In the genomic region with DNA sequence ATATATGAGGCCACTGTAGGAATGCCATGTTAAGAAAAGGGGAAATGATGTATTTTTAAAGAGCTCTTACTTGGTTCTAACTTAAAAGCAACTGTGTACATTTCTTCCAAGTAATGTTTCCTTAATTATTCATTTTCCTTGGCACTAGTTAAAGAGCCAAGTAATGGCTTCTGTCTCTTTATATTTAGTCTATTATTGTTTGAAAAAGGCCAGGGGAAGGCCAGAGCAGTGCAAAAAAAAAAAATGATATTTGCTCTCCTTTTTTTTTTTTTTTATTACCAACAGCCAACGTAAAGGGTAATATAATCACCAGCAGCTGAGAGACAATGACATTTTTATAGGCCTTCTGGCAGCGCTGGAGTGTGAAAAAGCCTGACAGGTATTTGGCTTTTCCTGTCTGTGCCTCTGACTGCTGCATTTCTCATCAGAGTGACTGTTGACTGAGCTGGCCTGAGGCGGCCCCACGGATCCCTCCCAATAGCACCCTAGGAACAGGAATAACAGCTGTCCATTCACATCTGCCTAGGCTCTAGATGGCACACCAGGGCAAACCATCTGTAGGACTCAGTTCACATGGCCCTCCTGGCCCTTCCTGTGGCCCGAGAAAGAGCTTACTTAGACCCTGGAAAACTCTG, we compare ENCODE assay signal across 11 mouse cellular contexts.
DNase-seq lines count a peak whose midpoint lies in the region; ATAC-seq and TF ChIP-seq lines count a peak whose summit lies in the region.
"Had no signal": no experiment of that assay in that cellular context is flagged by ENCODE, and none has a peak within 500 bp of the region (broad histone marks: within the 10 kb centered on the region; RNA-seq: fewer than 3 reads in every experiment).

No protein-coding gene starts in this region.

- no peaks in the 10 kb centered on the region for H3K79me2 ChIP-seq in C2C12 (ENCODE audit: control insufficient read depth, insufficient read depth)

- no peak for TF ChIP-seq CTCF in C2C12 (IDR thresholded peaks at IDR 0.05; ENCODE audit: control insufficient read depth, insufficient read depth, insufficient read length)

- peaks cover 19% of the 10 kb centered on the region; the same call in 1 of the 2 replicates for H3K27me3 ChIP-seq in kidney, embryonic 15.5 days
- H3K27me3 ChIP-seq in C2C12 (ENCODE audit: control insufficient read depth, insufficient read depth, insufficient read length), result no peaks in the 10 kb centered on the region
- H3K27me3 ChIP-seq in limb, embryonic 10.5 days (ENCODE audit: low read depth, poor library complexity, severe bottlenecking), result peaks cover 31% of the 10 kb centered on the region

- H3K4me2 ChIP-seq in kidney, embryonic 15.5 days, result no peak overlapping the region
- H3K4me2 ChIP-seq: liver, embryonic 13.5 days had no signal

- 5% methylated on average over 5 of the region's 5 CpGs for WGBS in kidney, embryonic 15.5 days
- WGBS in limb, embryonic 10.5 days, result 11% methylated on average over 5 of the region's 5 CpGs

- no peaks in the 10 kb centered on the region for H3K79me3 ChIP-seq in C2C12 (ENCODE audit: low read depth)

- no peak for ATAC-seq in kidney, embryonic 15.5 days (replicated peaks; ENCODE audit: low FRiP score)

- intact Hi-C loops in gastrocnemius, postnatal 14 days (cut with DNase I; ENCODE audit: low total_unique reads), result no loop called here

- no peak overlapping the region for H3ac ChIP-seq in C2C12 (ENCODE audit: control insufficient read depth, insufficient read length, low read depth)

- H3K9ac ChIP-seq in kidney, embryonic 15.5 days, result no peak overlapping the region
- H3K9ac ChIP-seq: liver, embryonic 13.5 days had no signal

- DNase-seq in gastrocnemius, postnatal 14 days, result peak; percentile 27
- DNase-seq in gastrocnemius, postnatal 10 days, result no peak
- DNase-seq in kidney, postnatal 4 days, result peak; percentile 19 to 47
- peak; percentile 62 for DNase-seq in limb, embryonic 10.5 days (ENCODE audit: low spot score)
- DNase-seq in urinary bladder, postnatal 4 days (ENCODE audit: low spot score in 2 of 2), result no peak
- DNase-seq in thymus, postnatal 10 days (ENCODE audit: low spot score in 2 of 2), result no peak
- DNase-seq: cerebellum, adult 9-10 months; liver, embryonic 13.5 days had no signal

- H3K27ac ChIP-seq in kidney, embryonic 15.5 days, result no peak overlapping the region
- H3K27ac ChIP-seq in limb, embryonic 10.5 days, result peak overlapping the region; percentile 70
- H3K27ac ChIP-seq: forebrain, embryonic 10.5 days; liver, embryonic 13.5 days had no signal

- no peak overlapping the region for H3K4me3 ChIP-seq in kidney, embryonic 15.5 days (replicated peaks)
- H3K4me3 ChIP-seq in C2C12 (ENCODE audit: insufficient read depth, poor library complexity, severe bottlenecking), result no peak overlapping the region
- H3K4me3 ChIP-seq in limb, embryonic 10.5 days, result no peak overlapping the region
- H3K4me3 ChIP-seq: forebrain, embryonic 10.5 days; liver, embryonic 13.5 days had no signal

- H3K9me3 ChIP-seq in kidney, embryonic 15.5 days (replicated peaks), result no peaks in the 10 kb centered on the region
- no peaks in the 10 kb centered on the region for H3K9me3 ChIP-seq in limb, embryonic 10.5 days (replicated peaks)
- H3K9me3 ChIP-seq: forebrain, embryonic 10.5 days; liver, embryonic 13.5 days had no signal

- no peaks in the 10 kb centered on the region for H3K36me3 ChIP-seq in kidney, embryonic 15.5 days
- H3K36me3 ChIP-seq in C2C12 (ENCODE audit: control insufficient read depth, insufficient read depth), result no peaks in the 10 kb centered on the region
- H3K36me3 ChIP-seq in limb, embryonic 10.5 days, result no peaks in the 10 kb centered on the region
- H3K36me3 ChIP-seq: forebrain, embryonic 10.5 days; liver, embryonic 13.5 days had no signal

- H3K4me1 ChIP-seq in kidney, embryonic 15.5 days, result peaks cover 20% of the 10 kb centered on the region
- H3K4me1 ChIP-seq in limb, embryonic 10.5 days, result peaks cover 50% of the 10 kb centered on the region
- H3K4me1 ChIP-seq: liver, embryonic 13.5 days had no signal

TF ChIP-seq in C2C12, 6 proteins besides CTCF, POLR2A, EP300 and RAD21:
- TF ChIP-seq MYOD1 (IDR thresholded peaks at IDR 0.05; ENCODE audit: control insufficient read depth, insufficient read length, low read depth) (peak; percentile 92), USF1 (IDR thresholded peaks at IDR 0.05; ENCODE audit: low read depth) (no peak), MAX (IDR thresholded peaks at IDR 0.05) (peak; percentile 49), CEBPB (IDR thresholded peaks at IDR 0.05; ENCODE audit: low read depth) (no peak)

Comparison
In these comparisons a context has a peak if more than half of its experiments do, and no peak if none do; other contexts are left out.
1. DNase-seq: peak in gastrocnemius, postnatal 14 days (single experiment), kidney, postnatal 4 days (2 of 2) and limb, embryonic 10.5 days (single experiment); none in gastrocnemius, postnatal 10 days (single experiment), urinary bladder, postnatal 4 days (0 of 2) and thymus, postnatal 10 days (0 of 2).